Comparison of ENCODE assay signal across 10 mouse cellular contexts in genomic region chr15:7154010-7154736, GRCm38 (mm10).
DNase-seq lines count a peak whose midpoint lies in the region; ATAC-seq lines count a peak whose summit lies in the region.
"Had no signal": no experiment of that assay in that cellular context is flagged by ENCODE, and none has a peak within 500 bp of the region (broad histone marks: within the 10 kb centered on the region; RNA-seq: fewer than 3 reads in every experiment).

No protein-coding gene starts in this region.

- peak; percentile 37; the same call in 1 of the 2 replicates for ATAC-seq in kidney, embryonic 16.5 days (ENCODE audit: low FRiP score, low TSS enrichment)
- no peak; the same call in 1 of the 2 replicates for ATAC-seq in kidney, embryonic 14.5 days (ENCODE audit: low FRiP score, low TSS enrichment)
- no peak for ATAC-seq in neural tube, embryonic 14.5 days (ENCODE audit: low read depth)
- ATAC-seq in neural tube, embryonic 15.5 days (ENCODE audit: low FRiP score) = no peak
- ATAC-seq in heart, embryonic 16.5 days (replicated peaks; ENCODE audit: extremely low read depth, insufficient read depth, low FRiP score) = peak; percentile 32; the same call in 1 of the 2 replicates

- H3K4me3 ChIP-seq in kidney, embryonic 16.5 days (ENCODE audit: low read length) = no peak overlapping the region
- H3K4me3 ChIP-seq in kidney, embryonic 14.5 days (ENCODE audit: low read length) = no peak overlapping the region
- no peak overlapping the region for H3K4me3 ChIP-seq in neural tube, embryonic 14.5 days (ENCODE audit: low read depth, low read length)
- no peak overlapping the region for H3K4me3 ChIP-seq in neural tube, embryonic 15.5 days (replicated peaks)
- H3K4me3 ChIP-seq in heart, embryonic 16.5 days (ENCODE audit: low read length) = no peak overlapping the region
- H3K4me3 ChIP-seq: embryonic facial prominence, embryonic 12.5 days; liver, embryonic 13.5 days had no signal

- no peak overlapping the region for H3K9ac ChIP-seq in kidney, embryonic 16.5 days (replicated peaks; ENCODE audit: low read length)
- H3K9ac ChIP-seq in kidney, embryonic 14.5 days (ENCODE audit: low read depth, low read length) = no peak overlapping the region
- H3K9ac ChIP-seq in neural tube, embryonic 14.5 days (replicated peaks; ENCODE audit: low read depth, low read length) = no peak overlapping the region
- H3K9ac ChIP-seq in neural tube, embryonic 15.5 days (replicated peaks) = no peak overlapping the region
- no peak overlapping the region for H3K9ac ChIP-seq in heart, embryonic 16.5 days (ENCODE audit: low read length)
- H3K9ac ChIP-seq: embryonic facial prominence, embryonic 12.5 days; liver, embryonic 13.5 days had no signal

- DNase-seq in lung, postnatal 14 days = peak; percentile 49
- no peak for DNase-seq in embryo, embryonic 10.5 days (ENCODE audit: low spot score)
- no peak for DNase-seq in ovary, postnatal 36 days (ENCODE audit: low spot score)
- DNase-seq: liver, embryonic 13.5 days had no signal

- 74% methylated on average over 15 of the region's 15 CpGs for WGBS in kidney, embryonic 16.5 days
- 77% methylated on average over 15 of the region's 15 CpGs for WGBS in kidney, embryonic 14.5 days
- WGBS in neural tube, embryonic 14.5 days = 81% methylated on average over 15 of the region's 15 CpGs
- 78% methylated on average over 15 of the region's 15 CpGs for WGBS in neural tube, embryonic 15.5 days
- 68% methylated on average over 15 of the region's 15 CpGs for WGBS in heart, embryonic 16.5 days

- peak overlapping the region; percentile 77 for H3K27ac ChIP-seq in kidney, embryonic 16.5 days (ENCODE audit: low read length)
- H3K27ac ChIP-seq in kidney, embryonic 14.5 days (ENCODE audit: low read depth, low read length) = no peak overlapping the region
- H3K27ac ChIP-seq in neural tube, embryonic 14.5 days (ENCODE audit: low read depth, low read length) = peak overlapping the region; percentile 24; the same call in 1 of the 2 replicates
- H3K27ac ChIP-seq in neural tube, embryonic 15.5 days (replicated peaks) = no peak overlapping the region
- H3K27ac ChIP-seq in heart, embryonic 16.5 days (ENCODE audit: low read length) = 0 out of 2 replicates have a peak overlapping the region, but pooled peaks have one; percentile 5
- H3K27ac ChIP-seq: embryonic facial prominence, embryonic 12.5 days; liver, embryonic 13.5 days had no signal

- peaks cover 17% of the 10 kb centered on the region for H3K4me1 ChIP-seq in kidney, embryonic 16.5 days (ENCODE audit: insufficient read depth, low read length)
- peaks cover 9% of the 10 kb centered on the region; the same call in 1 of the 2 replicates for H3K4me1 ChIP-seq in kidney, embryonic 14.5 days (ENCODE audit: control insufficient read depth, insufficient read depth, low read length)
- no peaks in the 10 kb centered on the region for H3K4me1 ChIP-seq in neural tube, embryonic 14.5 days (ENCODE audit: control insufficient read depth, insufficient read depth, low read length)
- H3K4me1 ChIP-seq in neural tube, embryonic 15.5 days = peaks cover 16% of the 10 kb centered on the region
- H3K4me1 ChIP-seq in heart, embryonic 16.5 days (ENCODE audit: control insufficient read depth, insufficient read depth, low read length) = peaks cover 20% of the 10 kb centered on the region

- H3K9me3 ChIP-seq in kidney, embryonic 16.5 days (ENCODE audit: low read length) = no peaks in the 10 kb centered on the region
- H3K9me3 ChIP-seq in kidney, embryonic 14.5 days (ENCODE audit: control insufficient read depth, low read length) = no peaks in the 10 kb centered on the region
- no peaks in the 10 kb centered on the region for H3K9me3 ChIP-seq in neural tube, embryonic 14.5 days (ENCODE audit: control insufficient read depth, low read length)
- H3K9me3 ChIP-seq in neural tube, embryonic 15.5 days (replicated peaks) = no peaks in the 10 kb centered on the region
- H3K9me3 ChIP-seq in heart, embryonic 16.5 days (replicated peaks; ENCODE audit: control insufficient read depth, low read length) = no peaks in the 10 kb centered on the region
- H3K9me3 ChIP-seq: embryonic facial prominence, embryonic 12.5 days; liver, embryonic 13.5 days had no signal

- H3K4me2 ChIP-seq in kidney, embryonic 16.5 days (replicated peaks; ENCODE audit: low read depth, low read length) = no peak overlapping the region
- no peak overlapping the region for H3K4me2 ChIP-seq in kidney, embryonic 14.5 days (replicated peaks; ENCODE audit: low read depth, low read length)
- no peak overlapping the region for H3K4me2 ChIP-seq in neural tube, embryonic 14.5 days (ENCODE audit: low read depth, low read length)
- H3K4me2 ChIP-seq in neural tube, embryonic 15.5 days = no peak overlapping the region
- no peak overlapping the region for H3K4me2 ChIP-seq in heart, embryonic 16.5 days (ENCODE audit: low read depth, low read length)
- H3K4me2 ChIP-seq: embryonic facial prominence, embryonic 12.5 days; liver, embryonic 13.5 days had no signal

- no peaks in the 10 kb centered on the region for H3K27me3 ChIP-seq in kidney, embryonic 16.5 days (ENCODE audit: insufficient read depth, low read length)
- no peaks in the 10 kb centered on the region for H3K27me3 ChIP-seq in kidney, embryonic 14.5 days (ENCODE audit: control insufficient read depth, insufficient read depth, low read length)
- H3K27me3 ChIP-seq in neural tube, embryonic 14.5 days (ENCODE audit: control insufficient read depth, insufficient read depth, low read length) = no peaks in the 10 kb centered on the region
- H3K27me3 ChIP-seq in neural tube, embryonic 15.5 days (replicated peaks) = no peaks in the 10 kb centered on the region
- H3K27me3 ChIP-seq in heart, embryonic 16.5 days (ENCODE audit: control insufficient read depth, insufficient read depth, low read length) = no peaks in the 10 kb centered on the region
- H3K27me3 ChIP-seq: embryonic facial prominence, embryonic 12.5 days; liver, embryonic 13.5 days had no signal

- peaks cover 13% of the 10 kb centered on the region for H3K36me3 ChIP-seq in kidney, embryonic 16.5 days (ENCODE audit: insufficient read depth, low read length)
- H3K36me3 ChIP-seq in kidney, embryonic 14.5 days (ENCODE audit: control insufficient read depth, insufficient read depth, low read length) = peaks cover 15% of the 10 kb centered on the region; the same call in 1 of the 2 replicates
- 0 out of 2 replicates have a peak, but pooled peaks cover 5% of the 10 kb centered on the region for H3K36me3 ChIP-seq in neural tube, embryonic 14.5 days (ENCODE audit: control insufficient read depth, insufficient read depth, low read length)
- peaks cover 5% of the 10 kb centered on the region; the same call in 1 of the 2 replicates for H3K36me3 ChIP-seq in neural tube, embryonic 15.5 days
- H3K36me3 ChIP-seq in heart, embryonic 16.5 days (ENCODE audit: control insufficient read depth, insufficient read depth) = peaks cover 21% of the 10 kb centered on the region

Comparison
In these comparisons a context has a peak if more than half of its experiments do, and no peak if none do; other contexts are left out.
1. ATAC-seq: peak in kidney, embryonic 16.5 days (single experiment) and heart, embryonic 16.5 days (single experiment); none in kidney, embryonic 14.5 days (single experiment), neural tube, embryonic 14.5 days (single experiment) and neural tube, embryonic 15.5 days (single experiment).
2. H3K27ac ChIP-seq: peak in kidney, embryonic 16.5 days (single experiment), neural tube, embryonic 14.5 days (single experiment) and heart, embryonic 16.5 days (single experiment); none in kidney, embryonic 14.5 days (single experiment) and neural tube, embryonic 15.5 days (single experiment).